Mouse (Mus musculus) gonadal fat pad, adult 2 months (tissue): ENCODE data around the gene Ak7. TPM values are rescaled to one million over a fixed set of nuclear protein-coding genes. Genes with fewer than 3 reads are reported as not detected.

Source experiments
- DNase-seq: peaks from one replicate; pipeline ENCODE4 v3.0.0-alpha.2; 2012; ENCODE audit warnings: low read depth
- polyA plus RNA-seq: library from polyadenylated mRNA; depleted of rRNA; stranded (reverse); fragments of >200 nt; gene quantifications from 2 replicates; pipeline ENCODE4 v1.2.3, GENCODE M21; 2012; rRNA removed

Ak7 gene
- polyA plus RNA-seq = 0.80 and 1.7 TPM in 2 replicates

- no peak for DNase-seq
Measured at GRCm38 (mm10) chr12:105705799-105706487, at the start of gene Ak7. Gene Ak7, plus strand, starts transcription at chr12:105705976.

- DNase-seq = no peak
Measured at GRCm38 (mm10) chr12:105676274-105676673, 29.5 kb upstream of the Ak7 start.

DNA sequence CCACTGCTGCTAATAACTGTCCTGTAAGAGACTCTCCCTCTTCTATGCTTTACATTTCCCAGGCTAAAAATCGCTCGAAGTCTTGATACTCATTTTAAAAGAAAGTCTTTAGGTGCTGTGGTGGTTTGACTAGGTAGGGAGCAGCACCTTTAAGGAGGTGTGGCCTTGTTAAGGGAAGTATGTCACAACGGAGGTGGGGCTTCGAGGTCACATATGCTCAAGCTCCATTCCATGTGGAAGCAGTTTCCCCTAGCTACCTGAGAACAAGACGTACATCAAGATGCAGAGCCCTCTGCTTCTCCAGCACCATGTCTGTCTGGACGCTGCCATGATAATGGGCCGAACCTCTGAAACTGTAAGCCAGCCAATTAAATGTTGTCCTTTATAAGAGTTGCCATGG, 27.6 kb upstream of the Ak7 start:
- no peak for DNase-seq

- no peak for DNase-seq
Measured at GRCm38 (mm10) chr12:105678762-105679161, 27.0 kb upstream of the Ak7 start.

GRCm38 (mm10) chr12:105683933-105684901, 21.6 kb upstream of the Ak7 start, which contains the start of gene Gskip:
Gene Gskip, plus strand, starts transcription at chr12:105684829.
- no peak for DNase-seq

DNA sequence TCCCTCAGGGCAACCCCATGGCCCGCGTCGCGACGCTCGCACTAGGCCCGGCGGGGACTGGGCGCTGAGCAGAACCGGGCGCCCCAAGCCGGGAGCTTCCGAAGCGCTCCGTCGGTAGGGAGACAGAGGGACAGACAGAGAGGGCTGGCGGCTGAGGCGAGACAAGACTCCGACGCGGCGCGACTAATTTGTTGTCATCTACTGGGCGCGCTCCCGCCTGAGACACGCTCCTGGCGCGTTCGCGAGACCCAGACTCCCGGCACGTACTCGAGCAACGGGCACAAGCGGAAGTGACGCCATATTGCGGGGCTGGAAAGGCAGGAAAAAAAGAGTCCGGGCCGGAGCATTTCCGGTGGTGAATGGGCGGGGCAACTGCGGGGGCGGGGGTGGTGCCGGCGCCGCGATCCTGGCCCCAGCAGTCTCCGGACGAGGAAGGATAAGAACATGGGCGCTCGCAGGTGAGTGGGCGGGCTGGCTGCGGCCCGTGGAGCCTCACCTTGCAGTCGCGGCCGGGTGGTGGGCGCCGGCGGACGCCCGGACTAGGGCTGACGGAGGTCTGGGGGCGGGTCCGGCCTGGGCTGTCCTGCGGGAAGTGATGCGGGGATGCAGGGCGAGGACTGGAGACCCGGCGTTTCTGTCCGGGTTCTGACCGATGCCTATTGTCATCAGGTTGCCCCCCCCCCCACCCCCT, 20.6 kb upstream of the Ak7 start, which contains the start of gene Atg2b:
TSS of gene Atg2b (minus strand) at position 211 of the 691 bp plus-strand sequence.
- peak; percentile 75 for DNase-seq

DNA sequence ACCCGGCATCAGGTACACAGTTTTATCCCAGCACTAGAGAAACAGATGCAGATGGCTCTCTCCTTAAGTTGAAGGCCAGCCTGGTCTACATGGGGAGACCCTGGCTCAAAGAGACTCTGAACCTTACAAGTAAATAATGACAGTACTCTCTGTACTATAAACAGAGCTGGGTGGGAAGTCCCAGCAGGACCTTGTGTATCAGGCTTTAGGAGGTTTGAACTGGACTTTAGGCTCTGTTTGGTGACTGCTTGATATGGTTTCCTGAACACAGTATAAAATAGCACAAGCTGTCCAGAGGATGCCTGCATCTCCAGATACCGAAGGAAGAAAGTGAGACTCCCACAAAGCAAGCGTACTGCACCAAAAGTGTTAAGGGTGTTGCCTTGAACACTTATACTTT, 19.0 kb upstream of the Ak7 start:
- no peak for DNase-seq

- no peak for DNase-seq
Measured at GRCm38 (mm10) chr12:105687416-105687815, 18.4 kb upstream of the Ak7 start.

DNA sequence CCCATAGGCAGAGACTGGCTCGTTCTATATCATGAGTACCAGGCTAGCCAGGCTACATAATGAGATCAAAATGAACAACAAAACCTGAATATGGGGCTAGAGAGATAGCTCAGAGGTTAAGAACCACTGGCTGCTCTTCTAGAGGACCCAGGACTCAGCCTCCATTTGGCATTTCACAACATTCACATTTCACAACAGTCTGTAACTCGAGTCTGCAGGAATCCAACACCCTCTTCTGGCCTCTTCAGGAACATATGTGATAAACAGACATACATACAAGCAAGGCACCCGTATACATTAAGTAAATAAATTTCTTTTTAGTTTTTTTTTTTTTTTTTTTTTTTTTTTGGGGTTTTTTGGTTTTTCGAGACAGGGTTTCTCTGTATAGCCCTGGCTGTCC, 17.2 kb upstream of the Ak7 start:
- peak; percentile 66 for DNase-seq

DNA sequence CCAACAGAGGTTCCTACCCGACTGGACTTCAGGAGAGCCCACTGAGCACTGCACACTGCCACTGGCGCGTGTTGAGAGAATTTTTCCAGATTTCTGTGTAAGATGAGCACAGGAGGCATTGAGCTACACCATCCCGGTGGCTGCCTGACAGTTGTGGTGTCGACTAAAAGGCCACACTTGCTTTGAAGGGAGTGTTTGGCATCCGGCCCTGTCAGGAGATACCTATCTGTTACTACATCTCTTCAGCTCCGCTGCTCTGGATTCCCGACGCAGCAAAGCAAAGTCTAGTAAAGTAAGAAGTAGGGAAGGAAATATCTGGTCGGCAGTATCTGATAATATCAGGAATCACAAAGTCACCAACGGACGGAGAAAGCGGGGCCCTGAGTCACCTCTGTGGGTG, 16.3 kb upstream of the Ak7 start:
- DNase-seq = no peak

DNA sequence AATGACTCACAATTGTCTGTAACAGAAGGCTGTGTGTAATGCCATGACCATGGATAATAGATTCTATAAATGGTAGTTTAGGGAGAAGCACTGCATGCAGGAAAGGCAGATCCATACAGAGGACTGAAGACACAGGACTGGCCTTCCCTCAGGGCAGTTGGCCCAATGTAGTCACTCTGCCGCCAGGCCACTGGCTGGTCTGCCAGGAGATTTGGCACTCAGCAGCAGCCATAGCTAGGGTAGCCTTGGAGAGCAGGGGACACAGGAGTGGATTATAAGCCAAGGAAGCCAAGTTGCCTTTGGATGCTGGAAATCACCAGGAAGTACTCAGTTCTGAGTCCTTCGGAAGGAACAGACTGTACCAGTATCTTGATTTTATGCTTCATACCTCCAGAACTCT, 11.8 kb upstream of the Ak7 start:
- no peak for DNase-seq

DNA sequence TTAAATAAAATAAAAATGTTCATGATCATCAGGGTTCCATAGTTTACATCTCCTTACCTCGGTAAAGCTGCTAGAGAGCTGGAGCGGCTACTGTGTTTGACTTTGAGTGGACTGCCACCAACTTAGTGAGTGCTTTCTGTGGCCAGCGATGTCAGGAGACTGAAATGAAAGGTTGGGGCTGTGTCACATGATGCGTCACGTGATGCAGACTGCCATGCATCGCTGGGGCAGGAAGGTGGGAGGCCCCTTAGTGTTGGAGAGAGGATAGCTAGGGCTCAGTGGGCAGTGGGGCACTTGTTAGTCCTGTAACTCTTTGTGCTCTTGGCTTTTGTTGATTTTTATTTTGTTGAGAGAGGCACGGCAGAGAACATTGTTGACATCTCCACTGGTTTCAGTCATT, 9.9 kb upstream of the Ak7 start:
- DNase-seq = no peak

- no peak for DNase-seq
Measured at GRCm38 (mm10) chr12:105697104-105697780, 8.5 kb upstream of the Ak7 start.

DNA sequence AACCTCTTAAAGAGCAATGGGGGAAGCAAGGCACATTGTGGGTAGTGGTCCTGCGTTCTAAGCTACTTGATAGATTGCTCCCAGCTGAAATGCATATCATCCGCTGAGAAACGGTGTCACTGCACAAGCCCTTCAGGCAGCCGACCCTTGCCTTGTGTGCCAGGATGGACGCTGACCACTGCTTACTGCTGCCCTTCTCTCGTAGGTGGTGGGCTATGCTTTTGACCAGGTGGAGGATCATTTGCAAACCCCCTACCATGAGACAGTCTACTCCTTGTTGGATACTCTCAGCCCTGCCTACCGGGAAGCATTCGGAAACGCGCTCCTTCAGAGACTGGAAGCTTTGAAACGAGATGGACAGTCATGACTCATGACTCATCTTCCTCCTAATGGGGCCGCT, 5.3 kb upstream of the Ak7 start:
- no peak for DNase-seq

DNA sequence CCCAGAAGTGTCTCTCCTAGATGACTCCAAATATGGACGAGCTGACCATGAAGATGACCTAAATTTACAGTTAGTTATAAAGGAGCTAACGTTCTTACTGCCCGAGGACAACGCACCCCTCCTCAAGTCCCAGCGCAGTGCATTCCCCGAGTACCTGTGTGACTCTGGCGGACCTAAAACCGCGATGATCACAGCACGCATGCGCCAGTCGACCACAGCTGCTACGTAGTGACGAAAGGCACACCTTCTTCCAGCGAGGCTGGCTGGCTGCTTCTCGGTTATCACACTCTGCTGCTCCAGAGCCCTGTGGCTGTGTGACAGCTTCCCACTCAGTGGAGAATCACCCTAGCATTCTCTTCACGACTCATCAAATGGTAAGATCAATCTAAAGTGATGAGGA, 12.8 kb downstream of the Ak7 start:
- DNase-seq = no peak

DNA sequence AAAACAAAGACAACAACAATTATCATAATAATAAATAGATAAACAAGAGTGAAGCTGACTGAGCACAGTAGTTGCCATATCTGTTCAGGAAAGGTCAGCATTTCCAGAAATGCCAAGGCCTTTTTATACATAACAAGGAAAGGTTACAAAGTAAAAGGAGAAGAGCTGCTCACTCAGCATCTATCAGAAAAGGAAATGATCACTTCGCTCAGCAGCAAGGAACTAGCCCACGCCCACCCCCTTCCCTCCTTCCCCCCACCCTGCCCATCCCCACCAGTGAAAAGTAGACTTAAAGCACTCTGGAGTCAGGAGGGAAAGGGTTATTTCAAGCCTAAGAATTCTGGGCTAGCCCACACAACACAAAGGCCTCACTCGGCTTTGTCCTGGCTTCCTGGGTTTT, 14.4 kb downstream of the Ak7 start:
- DNase-seq = no peak

DNA sequence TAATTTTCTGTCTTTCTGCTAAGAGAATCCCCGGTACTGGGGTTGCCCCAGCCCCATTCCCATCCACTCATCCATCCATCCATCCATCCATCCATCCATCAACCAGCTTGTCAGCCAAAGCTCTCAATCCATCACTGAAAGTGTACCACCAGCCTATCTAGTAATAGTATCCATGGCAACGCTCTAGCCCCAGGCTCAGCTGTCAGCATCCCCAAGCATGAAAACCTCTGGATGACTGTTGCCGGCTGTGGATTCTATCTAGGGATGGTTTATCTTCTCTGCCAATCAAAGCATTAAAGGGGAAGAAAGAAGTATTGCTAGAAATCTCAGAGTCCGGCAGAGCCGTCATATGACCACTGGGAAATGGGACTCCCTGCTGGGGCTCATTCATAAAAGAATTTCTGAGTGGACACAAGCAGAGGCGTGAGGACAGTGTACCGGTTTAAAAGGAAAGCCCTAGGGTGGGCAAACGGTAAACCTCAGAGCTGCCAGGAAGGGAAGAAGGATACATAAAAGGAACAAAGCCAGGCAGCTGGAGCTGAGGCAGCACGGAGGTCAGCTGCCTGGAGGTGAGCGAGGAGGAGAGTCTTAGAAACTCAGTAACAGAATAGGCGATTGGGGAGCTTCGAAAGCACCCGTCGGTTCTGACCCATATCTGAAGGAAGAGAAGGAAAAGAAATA, 15.8 kb downstream of the Ak7 start:
- no peak for DNase-seq

DNA sequence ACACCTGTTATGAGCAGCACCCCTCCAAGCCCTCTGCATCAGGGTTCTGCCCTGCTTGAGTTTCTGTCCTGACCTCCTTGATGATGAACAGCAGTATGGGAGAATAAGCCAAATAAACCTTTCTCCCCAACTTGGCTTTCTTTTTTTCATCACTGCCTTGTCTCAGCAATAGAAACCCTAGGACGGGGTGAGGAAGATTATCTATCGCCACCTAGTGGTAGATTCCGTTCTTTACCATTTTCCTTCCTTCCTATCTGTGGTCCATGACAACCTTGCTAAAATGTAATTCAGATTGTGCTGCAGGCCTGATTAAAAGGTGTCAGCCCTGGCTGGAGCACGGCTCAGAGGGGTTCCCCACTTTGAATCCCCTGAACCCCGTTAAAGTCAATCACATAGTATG, 16.9 kb downstream of the Ak7 start:
- DNase-seq = no peak

DNA sequence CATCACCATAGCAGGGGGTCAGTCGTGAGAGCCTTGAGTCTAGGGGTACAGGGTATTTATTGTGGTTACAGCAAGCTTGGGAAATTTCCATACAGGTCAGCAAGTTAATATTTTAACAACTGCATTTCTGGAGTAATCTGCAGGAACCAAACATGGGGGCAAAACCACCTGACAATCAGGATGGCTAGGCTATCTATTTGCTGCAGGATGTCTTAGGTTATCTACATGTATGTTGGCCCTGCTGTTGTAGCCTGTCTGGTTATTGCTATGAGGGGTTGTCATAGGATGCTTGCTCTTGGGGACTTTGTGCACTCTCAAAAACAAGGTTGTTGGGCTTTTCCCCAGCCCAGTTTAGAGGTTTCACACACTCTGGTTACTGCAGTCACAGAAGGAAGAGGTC, 18.8 kb downstream of the Ak7 start:
- no peak for DNase-seq

DNA sequence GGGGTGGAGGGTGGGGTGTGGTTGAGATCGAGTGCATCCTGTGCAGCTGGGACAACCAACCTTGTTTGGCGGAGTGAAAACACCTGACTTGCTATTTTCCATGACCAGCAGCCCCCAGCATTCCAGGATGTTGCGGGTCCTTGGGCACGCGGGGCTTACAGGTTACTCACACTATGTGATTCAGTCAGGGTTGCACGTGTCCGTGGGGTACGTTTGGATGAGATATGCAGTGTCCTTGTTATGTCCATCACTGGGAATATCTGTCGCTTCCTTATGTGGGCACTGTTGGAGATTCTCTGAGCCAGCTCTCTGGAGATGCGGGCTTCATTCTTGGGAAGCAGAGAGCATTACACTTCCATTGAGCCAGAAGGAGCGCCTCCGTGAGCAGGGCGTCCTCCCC, 20.0 kb downstream of the Ak7 start:
- no peak for DNase-seq

- DNase-seq = no peak
Measured at GRCm38 (mm10) chr12:105727268-105727667, 21.5 kb downstream of the Ak7 start.
